Mouse (Mus musculus) 3T3-L1 (cell line): ENCODE measurements around the gene Aldh4a1.

ENCODE experiments used
- DNase-seq: peaks from one replicate; pipeline ENCODE4 v3.0.0-alpha.2; 2015; ENCODE audit warnings: low read depth, low spot score

Aldh4a1 gene

GRCm38 (mm10) chr4:139619765-139620164 lies 2.9 kb upstream of the Aldh4a1 start:
- no peak for DNase-seq

GRCm38 (mm10) chr4:139623434-139624115 lies 909 bp downstream of the Aldh4a1 start:
- DNase-seq: no peak

DNA sequence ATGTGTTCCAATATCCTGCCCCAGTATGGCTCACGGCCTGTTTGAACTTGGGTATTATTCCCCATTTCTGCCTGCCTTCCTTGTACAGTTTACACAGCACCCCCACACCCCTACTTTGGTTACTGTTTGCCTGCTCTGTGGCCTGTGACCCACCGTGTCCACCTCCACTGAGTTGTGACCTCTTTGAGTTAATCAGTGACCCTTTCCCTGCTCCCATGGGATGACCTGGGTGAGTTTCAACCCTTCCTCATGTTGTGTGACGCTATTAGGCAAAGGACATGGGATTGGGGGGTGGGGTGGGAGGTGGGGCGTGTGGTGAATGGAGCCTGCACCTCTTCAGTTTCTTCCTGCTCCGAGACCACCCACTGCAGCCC lies 1.4 kb downstream of the Aldh4a1 start:
- DNase-seq: no peak

DNA sequence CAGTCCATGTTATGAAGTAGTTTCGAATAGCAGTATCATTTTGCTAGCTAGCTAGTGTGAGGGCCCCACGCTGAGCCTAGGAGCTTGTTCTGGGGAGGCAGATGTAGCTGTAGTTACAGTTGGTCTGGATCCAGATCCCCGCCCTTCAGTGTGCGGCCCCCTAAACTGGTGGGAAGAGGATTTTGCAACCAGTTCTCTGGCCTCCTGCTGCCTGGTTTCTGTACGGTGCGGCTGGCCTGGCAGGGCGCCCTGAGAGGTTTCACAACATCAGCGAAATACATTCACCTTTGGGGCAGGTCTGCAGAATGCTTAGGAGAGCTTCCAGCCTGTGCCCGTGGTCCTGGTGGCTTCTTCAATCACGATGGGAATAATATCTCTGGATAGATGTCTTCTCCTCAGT lies 2.0 kb downstream of the Aldh4a1 start:
- DNase-seq: no peak

DNA sequence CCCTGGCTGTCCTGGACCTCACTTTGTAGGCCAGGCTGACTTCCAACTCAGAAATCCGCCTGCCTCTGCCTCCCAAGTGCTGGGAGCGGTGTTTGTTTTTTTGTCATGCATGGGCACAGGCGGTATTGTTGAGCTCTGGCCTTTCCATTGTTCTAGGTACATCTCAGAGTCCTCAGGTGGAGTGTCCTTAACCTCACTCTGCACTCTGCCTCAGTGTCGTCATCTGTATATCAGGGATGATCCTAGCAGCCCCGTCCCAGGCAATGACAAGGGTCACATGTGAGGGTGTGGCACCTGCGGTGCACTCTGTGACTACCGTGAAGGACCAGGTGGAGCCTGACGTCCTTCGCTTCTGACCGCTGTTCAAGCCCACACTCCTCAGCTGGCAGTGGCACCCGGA lies 4.7 kb downstream of the Aldh4a1 start:
- DNase-seq: no peak

DNA sequence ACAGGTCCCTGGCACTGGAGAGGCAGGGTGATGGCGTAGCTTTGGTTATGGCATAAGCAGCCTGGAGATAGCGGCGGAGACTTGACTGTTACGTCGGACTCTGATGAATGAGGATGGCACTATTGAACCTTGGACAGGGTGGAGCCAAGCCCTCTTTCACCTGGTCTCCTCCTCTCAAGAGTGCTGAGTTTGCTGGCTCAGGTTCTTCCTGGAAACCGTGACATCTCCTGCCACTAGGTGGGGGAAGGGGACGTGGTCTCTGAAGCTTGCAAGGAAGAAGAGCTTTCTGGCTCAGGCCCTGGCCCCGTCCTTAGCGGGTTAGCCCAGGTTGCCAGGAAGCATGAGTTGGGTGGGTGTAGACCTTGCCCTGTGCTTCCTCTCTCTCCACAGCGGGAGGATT lies 7.5 kb downstream of the Aldh4a1 start:
- DNase-seq: no peak

GRCm38 (mm10) chr4:139631141-139631540 lies 8.5 kb downstream of the Aldh4a1 start:
- DNase-seq: no peak

GRCm38 (mm10) chr4:139631569-139632253 lies 9.0 kb downstream of the Aldh4a1 start:
- no peak for DNase-seq

DNA sequence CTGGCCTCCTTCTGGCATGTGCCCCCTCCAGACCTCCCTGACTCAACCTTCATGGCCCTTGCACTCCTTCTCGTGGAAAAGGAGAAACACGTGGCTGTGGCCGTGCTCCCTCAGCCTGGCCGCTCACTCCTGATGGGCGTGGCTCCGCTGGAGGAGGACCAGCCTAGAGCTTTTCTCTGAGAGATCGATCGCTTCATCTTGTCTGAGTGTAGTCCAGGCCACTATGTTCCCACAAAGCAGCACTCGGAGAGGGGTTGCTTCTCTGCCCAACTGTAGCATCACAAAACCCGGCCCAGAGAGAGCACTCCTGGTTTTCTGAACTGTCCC lies 9.6 kb downstream of the Aldh4a1 start:
- no peak for DNase-seq

GRCm38 (mm10) chr4:139636373-139636772 lies 13.7 kb downstream of the Aldh4a1 start:
- DNase-seq: peak; percentile 63

GRCm38 (mm10) chr4:139637847-139638246 lies 15.2 kb downstream of the Aldh4a1 start:
- peak; percentile 30 for DNase-seq

GRCm38 (mm10) chr4:139638356-139638755 lies 15.7 kb downstream of the Aldh4a1 start:
- DNase-seq: no peak

DNA sequence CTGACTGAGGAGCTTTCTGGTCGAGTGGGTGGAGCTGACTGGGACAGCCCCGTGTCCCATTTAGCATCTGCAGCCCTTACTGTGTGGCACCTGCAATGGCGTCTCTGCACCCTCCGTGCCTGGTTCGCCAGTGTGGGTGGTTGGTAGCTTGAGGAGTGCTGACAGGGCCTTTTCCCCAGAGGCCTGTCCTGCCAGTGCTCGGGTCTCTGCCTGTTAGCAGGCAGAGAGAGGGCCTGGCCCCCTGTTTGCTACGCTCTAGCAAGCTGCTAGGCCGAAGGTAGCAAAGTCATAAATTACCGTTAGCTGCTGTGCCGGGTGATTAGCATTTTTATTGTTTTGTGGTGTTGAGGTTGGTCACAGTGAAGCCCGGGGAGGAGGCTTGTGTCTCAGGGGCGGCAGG lies 17.1 kb downstream of the Aldh4a1 start:
- DNase-seq: no peak

DNA sequence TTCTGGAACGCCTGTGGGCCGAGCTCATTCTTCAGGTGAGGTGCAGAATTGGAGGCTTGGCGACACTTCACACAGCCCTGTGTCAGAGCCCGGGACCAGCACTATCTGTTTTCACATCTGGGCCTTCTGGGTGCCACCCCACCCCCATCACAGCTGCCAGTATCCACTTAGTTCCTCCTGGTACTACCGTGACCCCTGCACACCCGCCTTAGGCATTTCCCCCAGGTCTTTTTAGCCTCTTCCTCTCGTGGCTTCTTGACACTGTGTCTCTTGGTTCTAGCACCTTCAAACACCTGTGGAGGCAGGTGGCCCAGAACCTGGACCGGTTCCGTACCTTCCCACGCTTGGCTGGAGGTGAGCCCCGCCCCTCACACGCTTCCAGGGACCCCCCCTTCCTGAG lies 17.7 kb downstream of the Aldh4a1 start:
- no peak for DNase-seq

DNA sequence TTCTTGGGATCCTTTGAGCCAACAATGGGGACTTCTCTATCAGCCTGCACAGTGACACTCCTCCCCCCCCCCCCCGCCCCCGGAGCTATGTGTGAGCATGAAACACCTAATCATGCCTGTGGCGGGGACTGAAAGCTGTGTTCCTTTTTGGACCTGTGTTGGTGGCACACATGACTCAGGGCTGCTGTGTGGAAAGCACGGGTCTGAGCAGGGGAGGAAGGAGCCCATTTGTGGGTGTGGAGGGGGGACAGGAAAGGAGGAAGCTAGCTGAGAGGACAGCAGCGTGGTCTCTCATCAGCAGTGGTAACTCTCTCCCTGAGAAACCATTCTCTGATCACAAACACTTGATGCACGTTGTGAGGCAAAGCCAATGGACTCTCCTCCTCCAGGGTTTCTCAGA lies 18.1 kb downstream of the Aldh4a1 start:
- DNase-seq: no peak

DNA sequence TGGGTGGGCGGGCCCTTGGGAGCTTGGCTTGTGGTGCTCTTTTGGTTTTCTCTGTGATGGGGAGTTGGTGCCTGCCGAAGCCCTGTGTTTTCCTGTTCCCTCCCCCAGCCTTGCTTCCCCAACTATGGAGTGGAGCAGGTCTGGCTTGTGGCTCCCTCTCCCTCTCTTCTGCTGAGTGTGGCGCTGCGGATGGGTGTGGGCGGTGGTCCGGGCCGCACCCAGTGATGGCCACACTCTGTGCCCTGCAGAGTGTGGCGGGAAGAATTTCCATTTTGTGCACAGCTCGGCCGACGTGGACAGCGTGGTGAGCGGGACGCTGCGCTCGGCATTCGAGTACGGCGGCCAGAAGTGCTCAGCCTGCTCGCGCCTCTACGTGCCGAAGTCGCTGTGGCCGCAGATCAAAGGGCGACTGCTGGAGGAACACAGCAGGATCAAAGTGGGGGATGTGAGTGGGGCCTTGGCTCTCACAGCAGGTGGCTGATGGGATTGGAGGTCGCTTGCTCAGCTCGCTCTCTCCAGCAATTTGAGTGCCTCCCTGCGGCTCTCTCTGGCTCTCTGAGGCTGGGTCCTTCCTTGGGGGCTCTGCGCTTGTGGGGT lies 19.3 kb downstream of the Aldh4a1 start:
- no peak for DNase-seq

- DNase-seq: peak; percentile 81
Observed at GRCm38 (mm10) chr4:139643972-139644371, 21.3 kb downstream of the Aldh4a1 start.

DNA sequence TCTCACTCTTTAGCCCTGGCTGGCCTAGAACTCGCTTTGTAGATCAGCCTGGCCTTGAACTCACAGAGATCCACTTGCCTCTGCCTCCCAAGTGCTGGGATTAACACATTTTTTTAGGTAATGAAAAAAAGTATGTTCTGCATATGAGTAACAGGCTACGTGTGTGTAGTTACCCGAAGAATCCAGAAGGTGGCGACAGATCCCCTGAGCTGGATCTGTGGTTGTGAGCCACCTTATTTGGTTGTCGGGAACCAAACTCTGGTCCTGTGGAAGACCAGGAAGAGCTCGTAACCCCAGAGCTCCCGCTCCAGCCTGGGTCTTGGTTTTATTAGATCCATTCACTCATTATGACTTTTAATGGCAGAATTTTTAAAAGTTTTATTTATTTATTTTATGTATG lies 24.2 kb downstream of the Aldh4a1 start:
- peak; percentile 25 for DNase-seq

- DNase-seq: no peak
Observed at GRCm38 (mm10) chr4:139650086-139650743, 27.5 kb downstream of the Aldh4a1 start.

GRCm38 (mm10) chr4:139650907-139651306 lies 28.2 kb downstream of the Aldh4a1 start:
- no peak for DNase-seq

DNA sequence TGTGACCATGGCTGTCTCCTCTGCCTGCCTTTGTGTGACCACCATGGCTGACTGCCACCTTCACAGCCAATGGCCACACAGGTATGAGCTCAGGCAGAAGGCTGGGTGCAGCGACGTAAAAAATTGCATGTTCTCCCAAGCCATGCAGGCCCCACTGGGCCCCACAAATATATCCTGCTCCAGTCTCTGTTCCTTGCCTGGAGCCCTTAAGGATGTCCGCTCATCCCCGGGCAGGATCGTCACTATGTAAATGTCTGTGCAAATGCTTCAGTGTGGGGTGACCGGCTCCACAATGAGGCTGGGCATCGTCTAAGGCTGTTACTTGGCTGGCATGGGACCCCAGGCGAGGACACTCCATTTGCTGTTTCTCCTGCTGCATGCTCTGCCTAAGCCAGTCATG lies 30.6 kb downstream of the Aldh4a1 start, which contains the start of gene Tas1r2:
Gene Tas1r2, plus strand, starts transcription at position 301 of the 400 bp plus-strand sequence.
- no peak for DNase-seq

GRCm38 (mm10) chr4:139661897-139662296 lies 39.2 kb downstream of the Aldh4a1 start:
- no peak for DNase-seq

- no peak for DNase-seq
Observed at GRCm38 (mm10) chr4:139667632-139668031, 45.0 kb downstream of the Aldh4a1 start.
